18 mouse cellular contexts compared by ENCODE assay signal in genomic region chr14:75756971-75757370, GRCm38 (mm10). TPM values are rescaled to one million over a fixed set of nuclear protein-coding genes. Genes with fewer than 3 reads are reported as not detected.
DNase-seq lines count a peak whose midpoint lies in the region; TF ChIP-seq lines count a peak whose summit lies in the region.
"Had no signal": no experiment of that assay in that cellular context is flagged by ENCODE, and none has a peak within 500 bp of the region (broad histone marks: within the 10 kb centered on the region; RNA-seq: fewer than 3 reads in every experiment).

No protein-coding gene starts in this region.

- TF ChIP-seq POLR2A in embryonic fibroblast, embryonic 13.5 days (IDR thresholded peaks at IDR 0.05; ENCODE audit: low read depth, low read length): 0 out of 2 replicates have a peak, but pooled peaks have one; percentile 6

- H3K4me1 ChIP-seq in embryonic fibroblast, embryonic 13.5 days (ENCODE audit: control insufficient read depth, insufficient read depth, low read length): peaks cover 5% of the 10 kb centered on the region

- no peak for TF ChIP-seq CTCF in embryonic fibroblast, embryonic 13.5 days (IDR thresholded peaks at IDR 0.05; ENCODE audit: borderline replicate concordance, insufficient read depth, low read length)

- no peak overlapping the region for H3K4me3 ChIP-seq in embryonic fibroblast, embryonic 13.5 days (ENCODE audit: insufficient read depth, low read length)
- H3K4me3 ChIP-seq: embryonic facial prominence, embryonic 13.5 days; erythroblast, embryonic 14.5 days; forebrain, embryonic 10.5 days; hindbrain, embryonic 12.5 days had no signal

- H3K27ac ChIP-seq in embryonic fibroblast, embryonic 13.5 days (ENCODE audit: insufficient read depth, low read length): peak overlapping the region; percentile 50; the same call in 1 of the 2 replicates
- H3K27ac ChIP-seq: embryonic facial prominence, embryonic 13.5 days; forebrain, embryonic 10.5 days; hindbrain, embryonic 12.5 days had no signal

- peak; percentile 68 for DNase-seq in adrenal gland, adult 2 months
- DNase-seq in adrenal gland, postnatal 4 days (ENCODE audit: low spot score in 2 of 2): no peak
- DNase-seq in MN1 (ENCODE audit: low spot score): peak; percentile 16
- peak; percentile 70 for DNase-seq in adrenal gland, postnatal 14 days
- no peak for DNase-seq in c-Kit-positive CD71-positive TER-119-positive erythroid progenitor cells, embryonic 14.5 days (ENCODE audit: low spot score)
- DNase-seq in B cell, adult 2 months: no peak
- DNase-seq: cerebellum, adult 11 months; cerebellum, adult 9-11 months; cerebellum, postnatal 36 days; gastrocnemius, postnatal 36 days; heart, postnatal 10 days; heart, postnatal 4 days; kidney, adult 9 months had no signal

RNA-seq across cellular contexts. Expression of gene Cog3, which starts 2.7 kb away (rescaled TPM):
- 10 to 100 TPM; 22.1 to 27.4 TPM for total RNA-seq in adrenal gland, adult 2 months (2021)
- polyA plus RNA-seq in adrenal gland, adult 2 months (2012; rRNA removed): 5.5 and 5.8 TPM in 2 replicates
- total RNA-seq in adrenal gland, postnatal 4 days (2021): 10 to 100 TPM; 30.5 to 32.2 TPM
- 22.2 and 24.9 TPM in 2 replicates for total RNA-seq in adrenal gland, postnatal 14 days (2021)
- polyA plus RNA-seq in embryonic fibroblast, embryonic 13.5 days (2011; ENCODE audit: insufficient read length, low read depth, missing spikeins): 26.6 and 27.2 TPM in 2 replicates

RNA-seq across cellular contexts. Expression of gene Slc25a30, which starts 29.9 kb away (rescaled TPM):
- total RNA-seq in adrenal gland, adult 2 months (2021): 100 to 1,000 TPM; 162 to 208 TPM
- 21.2 and 24.5 TPM in 2 replicates for polyA plus RNA-seq in adrenal gland, adult 2 months (2012; rRNA removed)
- 10 to 100 TPM; 46.9 to 51.2 TPM for total RNA-seq in adrenal gland, postnatal 4 days (2021)
- total RNA-seq in adrenal gland, postnatal 14 days (2021): 71.2 and 102 TPM in 2 replicates
- 22.3 and 23.8 TPM in 2 replicates for polyA plus RNA-seq in embryonic fibroblast, embryonic 13.5 days (2011; ENCODE audit: insufficient read length, low read depth, missing spikeins)

Comparison
In these comparisons a context has a peak if more than half of its experiments do, and no peak if none do; other contexts are left out.
1. DNase-seq: peak in adrenal gland, adult 2 months (single experiment), MN1 (single experiment) and adrenal gland, postnatal 14 days (single experiment); none in adrenal gland, postnatal 4 days (0 of 2), c-Kit-positive CD71-positive TER-119-positive erythroid progenitor cells, embryonic 14.5 days (single experiment) and B cell, adult 2 months (0 of 2).